Mouse (Mus musculus): Measurements from ENCODE around the gene Klf12.

The Klf12 gene

GRCm38 (mm10) chr14:100235746-100236145, 48.7 kb downstream of the Klf12 start:
- no peak for DNase-seq (ENCODE audit: low spot score in 2 of 2)

DNA sequence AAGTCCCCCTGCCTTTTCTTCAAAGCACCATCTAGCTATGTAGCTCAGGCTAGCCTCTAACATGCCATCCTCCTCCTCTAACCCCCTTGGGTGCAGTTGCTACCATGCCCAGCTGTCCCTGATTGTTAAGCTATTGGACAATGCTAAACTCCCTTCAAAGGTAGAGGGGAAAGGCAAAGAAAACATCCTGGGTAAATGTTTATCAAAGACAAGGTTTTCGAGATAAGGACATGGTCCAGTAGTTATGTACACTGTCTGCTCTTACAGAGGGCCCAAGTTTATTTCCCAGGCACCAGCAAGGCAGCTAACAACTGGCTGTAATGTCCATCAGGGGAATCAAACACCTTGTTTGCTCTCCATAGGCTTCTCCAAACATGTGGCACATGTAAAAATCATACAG, 53.1 kb downstream of the Klf12 start:
- DNase-seq (ENCODE audit: low spot score in 2 of 2), result no peak

GRCm38 (mm10) chr14:100228120-100228519, 56.4 kb downstream of the Klf12 start:
- no peak for DNase-seq (ENCODE audit: low spot score in 2 of 2)

DNA sequence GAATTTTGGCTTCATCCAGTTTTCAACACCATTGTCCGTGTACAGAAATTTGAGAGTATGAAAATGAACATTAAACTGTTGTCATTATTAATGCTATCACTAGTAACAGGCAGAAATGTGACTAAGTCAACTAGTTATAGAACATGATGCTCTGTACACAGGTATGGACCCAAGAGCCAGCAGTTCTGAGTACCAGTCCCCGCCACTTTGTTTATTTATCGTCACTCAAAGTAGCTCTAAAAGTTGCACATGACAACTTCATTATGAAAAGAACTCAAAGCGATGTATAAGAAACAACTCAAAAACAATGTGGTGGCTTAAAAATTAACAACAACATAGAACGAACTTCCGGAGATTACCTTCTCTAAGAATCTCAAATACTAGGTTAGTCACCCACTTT, 56.8 kb downstream of the Klf12 start:
- DNase-seq (ENCODE audit: low spot score in 2 of 2), result no peak

GRCm38 (mm10) chr14:100224151-100224550, 60.3 kb downstream of the Klf12 start:
- DNase-seq (ENCODE audit: low spot score in 2 of 2), result no peak

GRCm38 (mm10) chr14:100222260-100222659, 62.2 kb downstream of the Klf12 start:
- no peak for DNase-seq (ENCODE audit: low spot score in 2 of 2)

GRCm38 (mm10) chr14:100215213-100215785, 69.2 kb downstream of the Klf12 start:
- DNase-seq (ENCODE audit: low spot score in 2 of 2), result no peak

- DNase-seq (ENCODE audit: low spot score in 2 of 2), result peak; percentile 47 to 55
Observed at GRCm38 (mm10) chr14:100213066-100213465, 71.4 kb downstream of the Klf12 start.

DNA sequence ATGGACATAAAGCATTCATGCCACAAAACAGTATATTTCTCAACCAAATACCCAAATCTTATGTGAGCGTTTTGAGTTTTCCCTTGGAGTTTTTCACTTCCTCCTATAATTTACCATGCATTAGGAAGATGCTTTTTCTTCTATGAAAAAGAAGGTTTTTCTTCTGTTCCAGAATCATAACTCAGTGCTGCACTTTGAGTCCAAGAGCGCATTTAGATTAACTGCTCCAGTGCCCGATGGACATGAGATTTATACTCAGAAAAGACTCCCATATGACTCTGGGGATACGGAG, 72.7 kb downstream of the Klf12 start:
- DNase-seq (ENCODE audit: low spot score in 2 of 2), result no peak

DNA sequence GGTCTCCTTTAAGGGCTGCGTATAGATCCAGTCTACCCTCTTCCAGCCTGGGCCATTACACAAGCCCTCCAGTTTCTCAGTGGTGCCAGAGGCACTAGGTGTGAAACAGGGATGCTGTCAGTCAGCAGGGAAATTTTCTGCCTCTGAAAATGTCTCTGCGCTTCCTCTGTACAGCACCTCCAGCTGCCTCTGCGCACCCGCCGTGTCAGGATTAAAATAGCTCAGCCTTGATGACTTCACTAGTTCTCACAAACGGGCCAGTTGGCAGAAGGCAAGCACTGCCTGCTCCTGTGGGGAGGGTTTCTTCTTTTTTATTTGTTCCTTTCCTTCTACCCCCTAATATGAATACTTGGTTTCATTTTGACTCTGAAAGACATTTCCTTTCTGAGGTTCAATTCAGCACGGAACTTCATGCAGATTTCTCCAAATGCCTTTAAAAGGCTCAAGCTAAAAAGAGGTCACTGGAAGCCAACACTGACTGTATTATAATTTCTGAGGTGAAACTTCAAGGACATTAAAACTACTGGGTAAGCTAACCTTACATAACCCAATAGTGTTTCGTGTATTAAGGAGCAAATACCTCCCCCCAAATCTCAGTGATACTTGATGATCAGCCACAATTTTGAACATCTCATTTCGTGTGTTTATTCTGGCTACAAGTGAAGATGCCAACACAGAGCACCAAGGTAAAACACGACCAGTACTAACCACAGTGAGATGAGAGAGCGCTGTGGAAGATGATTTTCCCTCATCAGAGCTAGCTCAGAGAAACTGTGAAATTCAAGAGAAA, 73.2 kb downstream of the Klf12 start:
- DNase-seq (ENCODE audit: low spot score in 2 of 2), result peak; percentile 80 to 81

DNA sequence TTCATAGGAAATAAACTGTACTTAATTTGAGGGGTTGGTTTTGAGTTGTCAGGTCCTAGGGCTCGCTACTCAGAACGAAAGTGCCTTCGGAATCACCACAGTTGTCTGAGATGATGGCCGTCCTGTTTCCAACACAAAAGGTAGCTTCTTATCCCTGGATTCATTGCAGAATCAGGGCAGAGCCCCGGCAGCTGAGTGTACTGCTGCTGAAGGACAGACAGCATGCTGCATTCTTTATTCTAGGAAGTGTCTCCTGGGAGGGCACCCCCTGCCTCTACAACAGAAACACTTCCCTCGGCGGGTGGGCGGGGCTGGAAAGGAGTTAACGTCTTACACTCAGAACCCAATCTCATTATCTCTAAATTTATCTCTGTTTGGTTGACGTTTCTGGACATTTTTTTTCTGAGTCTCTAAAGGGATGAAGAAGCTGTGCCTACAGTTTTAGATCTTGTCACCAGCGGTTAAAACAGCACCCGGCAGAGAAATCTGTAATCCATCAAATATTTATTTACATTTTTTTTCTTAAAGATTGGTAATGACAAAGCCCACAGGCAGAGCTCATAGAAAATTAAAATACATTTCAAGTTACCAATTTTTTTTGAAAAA, 74.6 kb downstream of the Klf12 start:
- no peak for DNase-seq (ENCODE audit: low spot score in 2 of 2)

DNA sequence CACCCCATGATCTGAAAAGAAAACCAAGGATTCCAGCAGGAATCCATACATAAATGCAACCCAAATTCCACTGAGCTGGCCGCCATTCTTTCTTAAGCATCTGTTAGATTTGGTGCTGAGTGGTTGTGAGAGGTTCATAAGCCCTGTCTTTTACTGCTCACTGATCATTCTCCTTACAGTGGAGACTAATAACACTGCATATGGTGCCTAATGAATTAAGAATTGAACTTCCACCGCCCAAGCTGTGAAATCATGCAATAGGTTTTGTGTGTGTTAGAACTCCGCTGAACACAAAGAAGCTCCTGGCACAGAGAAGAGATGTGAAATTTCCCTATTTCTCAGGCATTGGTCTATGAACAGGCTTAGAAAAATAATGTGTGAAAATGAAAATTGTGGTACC, 77.4 kb downstream of the Klf12 start:
- DNase-seq (ENCODE audit: low spot score in 2 of 2), result no peak

DNA sequence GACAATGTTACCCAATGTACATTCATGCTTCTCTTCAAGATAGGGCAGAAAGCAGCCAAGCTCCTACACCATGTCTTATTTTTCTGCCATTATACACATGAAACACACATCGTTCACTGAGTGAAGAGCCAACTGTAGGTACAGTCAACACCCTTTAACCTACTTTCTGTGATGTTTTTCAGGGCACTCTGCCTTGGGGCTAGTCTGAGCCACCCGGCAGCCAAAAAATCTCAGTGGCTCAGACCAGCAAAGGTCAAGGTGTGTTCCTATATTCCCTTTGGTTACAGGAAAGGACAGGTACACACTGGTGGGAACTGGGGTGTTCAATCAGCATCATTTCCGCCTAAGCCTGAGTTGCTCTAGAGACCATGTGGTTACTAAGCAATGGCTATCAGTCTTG, 78.3 kb downstream of the Klf12 start:
- DNase-seq (ENCODE audit: low spot score in 2 of 2), result no peak

DNA sequence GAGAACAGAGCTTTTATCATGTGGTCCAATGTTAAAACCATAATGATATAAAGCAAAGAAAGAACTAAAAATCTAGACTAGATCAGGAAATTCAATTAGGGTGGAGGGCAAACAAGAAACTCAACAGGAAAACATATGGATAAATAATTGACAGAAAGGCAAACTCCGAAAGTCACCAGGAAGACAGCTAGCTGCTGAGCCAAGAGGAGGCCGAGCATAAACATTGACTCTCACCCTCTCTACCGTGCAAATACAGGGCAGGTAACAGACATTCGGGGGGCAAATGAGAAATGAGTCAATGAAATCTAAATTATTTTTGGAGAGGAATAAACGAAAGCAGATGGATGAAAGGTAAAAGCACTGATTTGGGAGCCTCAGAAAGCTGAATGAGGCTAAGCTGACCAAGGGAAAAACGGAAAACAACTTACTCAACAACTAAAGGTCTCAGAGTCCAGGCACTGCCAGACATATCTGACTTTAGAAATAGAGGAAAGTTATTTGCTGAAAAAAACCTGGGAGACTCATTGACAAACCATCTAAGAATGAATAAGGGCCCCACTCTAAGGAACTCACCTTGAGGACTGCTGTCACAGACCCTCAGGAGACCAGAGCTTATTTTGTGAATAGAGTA, 84.3 kb downstream of the Klf12 start:
- DNase-seq (ENCODE audit: low spot score in 2 of 2), result no peak

DNA sequence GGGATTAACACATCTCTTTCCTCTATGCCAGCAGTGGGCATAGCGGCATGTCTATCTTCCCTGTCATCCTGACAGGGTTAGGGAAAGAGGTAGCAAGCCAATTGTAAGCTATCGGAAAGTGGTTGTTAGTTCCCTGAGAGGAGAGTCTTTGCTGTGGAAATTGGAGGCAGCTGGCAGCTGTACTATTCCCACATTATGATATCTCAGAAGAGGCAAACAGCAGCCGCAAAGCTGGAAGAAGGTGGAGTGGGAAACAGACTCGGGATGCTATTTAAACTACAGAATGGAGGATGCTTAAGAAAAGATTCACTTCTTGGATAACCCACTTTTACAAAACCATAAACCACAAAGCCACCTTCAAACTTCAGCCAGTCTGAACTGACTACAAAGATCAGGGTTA, 85.8 kb downstream of the Klf12 start:
- DNase-seq (ENCODE audit: low spot score in 2 of 2), result no peak

- DNase-seq (ENCODE audit: low spot score in 2 of 2), result no peak
Observed at GRCm38 (mm10) chr14:100197199-100197598, 87.3 kb downstream of the Klf12 start.

DNA sequence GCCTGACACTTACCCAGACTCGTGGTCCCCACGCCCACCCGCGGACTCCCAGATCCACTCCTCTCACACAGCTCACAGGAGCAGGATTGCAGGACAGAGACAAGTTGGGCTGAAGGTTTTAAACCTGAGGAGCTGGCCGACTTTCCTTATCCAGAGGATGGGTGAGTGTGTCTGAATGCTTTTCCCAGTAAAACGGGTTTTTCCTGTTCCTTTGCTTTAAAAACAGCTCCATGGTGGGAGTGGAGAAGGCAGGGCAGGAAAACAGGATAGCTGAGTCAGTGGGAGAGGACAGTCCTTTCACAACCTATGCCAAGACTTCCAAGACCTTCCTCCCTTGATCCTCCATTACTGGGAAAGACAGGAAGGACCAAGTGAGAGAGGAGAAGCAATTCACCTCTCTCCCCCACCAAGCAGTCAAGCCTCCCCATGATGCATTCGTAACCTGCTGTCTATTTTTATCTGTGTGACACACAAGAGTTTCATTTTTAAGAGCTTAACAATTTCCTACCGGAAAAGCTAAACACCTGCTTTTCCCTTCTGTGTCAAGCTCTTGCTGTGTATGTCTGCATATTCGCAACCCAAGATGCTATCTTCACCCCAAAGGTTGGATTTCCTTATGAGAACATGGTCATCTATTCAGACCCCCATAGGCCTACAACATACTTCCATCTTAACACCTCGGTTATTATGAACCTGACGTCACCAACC, 94.8 kb downstream of the Klf12 start:
- no peak for DNase-seq (ENCODE audit: low spot score in 2 of 2)

DNA sequence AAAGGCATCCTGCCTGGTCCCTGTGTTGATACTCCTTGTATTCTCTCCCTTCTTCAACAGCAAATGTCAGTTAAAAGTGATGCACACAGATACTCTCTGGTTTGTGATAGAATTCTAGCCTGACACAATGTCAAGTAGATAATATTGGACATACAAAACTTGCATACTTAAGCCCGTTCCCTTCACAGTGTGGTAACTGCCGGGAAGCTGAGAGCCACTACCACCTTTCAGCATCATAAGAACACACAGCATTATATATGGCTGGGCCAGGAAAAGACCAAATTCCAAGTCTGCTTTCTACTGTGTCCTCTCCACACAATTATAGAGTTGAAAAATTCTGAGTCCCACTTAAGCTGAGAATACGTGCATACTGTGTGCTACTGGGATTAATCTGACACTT, 97.1 kb downstream of the Klf12 start:
- no peak for DNase-seq (ENCODE audit: low spot score in 2 of 2)

DNA sequence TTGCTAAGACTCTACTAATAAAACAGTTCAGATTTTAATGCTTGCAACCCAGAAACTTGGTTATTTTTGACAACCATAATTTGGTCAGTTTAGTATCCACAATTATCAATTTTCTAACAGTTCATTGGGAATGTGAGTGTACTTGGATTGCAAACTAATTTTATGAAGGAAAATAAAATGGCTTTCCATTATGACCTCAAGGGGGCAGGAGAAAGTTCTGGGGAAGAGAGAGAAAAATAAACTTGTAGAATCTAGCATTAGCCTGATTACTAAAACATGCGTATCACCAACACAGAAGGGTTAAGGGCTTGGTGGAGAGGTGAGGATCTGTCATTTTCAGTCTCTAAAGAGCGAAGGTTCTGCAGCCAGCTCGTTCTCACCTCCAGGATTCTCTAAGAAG, 106.7 kb downstream of the Klf12 start:
- DNase-seq (ENCODE audit: low spot score in 2 of 2), result no peak

- no peak for DNase-seq (ENCODE audit: low spot score in 2 of 2)
Observed at GRCm38 (mm10) chr14:100165075-100165474, 119.4 kb downstream of the Klf12 start.

DNA sequence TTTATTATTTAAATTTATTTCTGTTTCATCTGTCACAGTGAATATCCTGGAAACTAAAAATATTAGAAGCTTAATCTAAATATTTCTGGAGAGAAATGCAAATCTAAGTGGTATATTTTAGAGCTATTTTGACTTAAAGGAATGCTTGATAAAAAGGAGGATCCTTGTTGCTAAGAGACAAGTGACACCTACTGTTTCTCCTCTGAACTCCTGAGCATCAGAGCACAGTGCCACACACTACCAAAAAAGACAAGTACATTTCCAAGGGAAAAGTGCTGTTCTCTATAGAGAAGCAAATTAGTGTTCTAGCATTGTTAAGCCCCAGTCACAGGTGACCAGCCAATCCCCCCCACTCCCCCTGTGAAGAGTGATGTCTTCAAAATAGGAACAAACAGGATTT, 127.8 kb downstream of the Klf12 start:
- DNase-seq (ENCODE audit: low spot score in 2 of 2), result no peak

DNA sequence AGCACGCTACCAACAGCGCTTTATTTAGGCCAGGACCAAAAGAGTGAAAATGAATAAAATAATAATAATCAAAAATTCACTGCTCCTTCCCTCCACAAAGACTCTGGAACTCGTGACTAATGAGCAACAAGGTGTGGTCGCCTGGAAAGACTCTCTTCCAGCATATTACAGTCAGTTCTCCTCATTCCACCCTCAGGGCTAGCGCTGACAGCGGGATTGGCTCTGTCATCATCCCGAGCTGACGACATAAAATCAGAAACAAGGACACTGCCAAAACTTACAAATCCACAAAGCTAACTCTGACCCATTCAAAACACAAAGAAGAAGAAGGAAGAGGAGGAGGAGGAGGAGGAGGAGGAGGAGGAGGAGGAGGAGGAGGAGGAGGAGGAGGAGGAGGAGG, 136.8 kb downstream of the Klf12 start:
- DNase-seq (ENCODE audit: low spot score in 2 of 2), result no peak
